Mouse (Mus musculus): ENCODE data around the gene Prn. TPM values are rescaled to one million over a fixed set of nuclear protein-coding genes. Genes with fewer than 3 reads are reported as not detected.

Gene Prn
- not detected in 2 replicates for polyA plus RNA-seq (2016; fragmentation: Nextera tagmentation; extraction: Ambion mirVana)

GRCm38 (mm10) chr2:131909683-131910572 lies at the start of gene Prn, which contains the start of gene Prnp:
Prn (plus strand) TSS chr2:131909957.
Prnp (plus strand) TSS chr2:131909928.
- Histone ChIP-seq H3K4me2 (replicated peaks) (peak within 1 kb of the TSS; percentile 74), H3K36me3 (no peaks in the 10 kb centered on the region), H3K9me3 (no peaks in the 10 kb centered on the region), H3K4me3 (peak within 1 kb of the TSS; percentile 73), H3K27ac (replicated peaks) (peak within 1 kb of the TSS; percentile 86), H3K27me3 (no peaks in the 10 kb centered on the region), H3K9ac (replicated peaks) (peak within 1 kb of the TSS; percentile 79), H3K4me1 (peaks cover 14% of the 10 kb centered on the region)
- WGBS: 4% methylated on average over 51 of the region's 52 CpGs
- ATAC-seq (ENCODE audit: low FRiP score, low read depth): peak; percentile 91

DNA sequence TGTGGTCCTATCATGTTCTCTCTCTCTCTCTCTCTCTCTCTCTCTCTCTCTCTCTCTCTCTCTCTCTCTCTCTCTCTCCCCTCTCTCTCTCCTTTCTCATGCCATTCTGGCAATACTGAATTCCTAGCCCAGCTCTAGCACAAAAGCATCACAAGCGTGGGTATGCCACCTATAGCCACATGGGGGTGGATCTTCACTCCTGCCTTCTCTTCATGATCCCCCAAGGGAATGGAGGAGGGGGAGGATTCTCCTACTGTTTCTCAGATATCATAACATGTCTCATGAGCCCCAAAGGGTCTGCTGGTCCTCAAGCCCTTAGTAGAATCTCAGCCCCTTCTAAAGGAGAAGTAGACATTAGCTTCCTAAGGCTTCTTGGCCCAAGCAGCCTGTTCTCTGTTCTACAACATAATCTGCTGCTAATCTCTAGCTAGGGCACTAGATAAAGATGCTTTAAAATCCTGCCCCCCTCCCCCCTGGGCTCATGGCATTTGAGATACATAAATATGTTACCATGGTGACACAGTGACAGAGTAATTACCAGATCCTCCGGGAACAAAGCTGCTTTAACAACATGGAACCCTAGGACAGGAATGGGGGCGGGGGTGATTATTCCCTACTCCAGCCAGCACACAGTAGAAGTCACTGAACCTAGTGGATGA lies 47.0 kb upstream of the Prn start:
- Histone ChIP-seq H3K9ac (replicated peaks) (no peak overlapping the region), H3K36me3 (no peaks in the 10 kb centered on the region), H3K4me3 (no peak overlapping the region), H3K27me3 (no peaks in the 10 kb centered on the region), H3K4me1 (peaks cover 20% of the 10 kb centered on the region), H3K4me2 (replicated peaks) (no peak overlapping the region), H3K9me3 (no peaks in the 10 kb centered on the region), H3K27ac (replicated peaks) (no peak overlapping the region; the same call in 1 of the 2 replicates)
- 50% methylated on average over 3 of the region's 3 CpGs for WGBS
- ATAC-seq (ENCODE audit: low FRiP score, low read depth): peak; percentile 75

GRCm38 (mm10) chr2:131863472-131863871 lies 46.3 kb upstream of the Prn start:
- Histone ChIP-seq H3K4me2 (replicated peaks) (no peak overlapping the region), H3K27ac (replicated peaks) (no peak overlapping the region), H3K36me3 (no peaks in the 10 kb centered on the region)

DNA sequence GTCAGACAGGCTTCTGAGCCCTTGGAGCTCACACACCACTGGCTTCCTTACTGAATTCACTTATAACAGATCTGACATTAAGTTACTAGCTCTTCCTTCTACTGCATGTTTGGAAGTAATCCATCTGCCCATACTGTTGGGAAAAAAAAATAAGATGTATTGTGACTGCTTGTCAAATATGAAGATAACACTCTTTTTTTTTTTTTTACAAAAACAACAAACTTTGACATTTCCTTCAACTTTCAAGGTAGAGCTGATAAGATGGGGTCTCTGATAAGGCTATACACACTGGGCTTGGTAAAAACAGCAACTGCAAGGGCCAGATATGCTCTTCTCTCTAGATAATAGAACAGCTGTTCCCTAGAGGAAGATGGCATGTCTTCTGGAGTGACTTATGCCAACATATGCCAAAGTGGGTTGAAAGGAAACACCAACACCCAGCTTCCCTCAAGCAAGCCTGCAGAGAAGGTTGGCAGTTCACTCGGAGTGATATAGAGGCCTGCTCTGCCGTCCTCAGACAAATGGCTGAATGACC lies 45.4 kb upstream of the Prn start:
- 94% methylated on average over 2 of the region's 2 CpGs for whole genome bisulfite sequencing
- Histone ChIP-seq H3K4me3 (no peak overlapping the region), H3K4me1 (peaks cover 20% of the 10 kb centered on the region), H3K4me2 (replicated peaks) (no peak overlapping the region), H3K27me3 (no peaks in the 10 kb centered on the region), H3K9ac (replicated peaks) (no peak overlapping the region), H3K9me3 (no peaks in the 10 kb centered on the region), H3K27ac (replicated peaks) (no peak overlapping the region), H3K36me3 (no peaks in the 10 kb centered on the region)
- ATAC-seq (ENCODE audit: low FRiP score, low read depth): no peak

More at GRCm38 (mm10) chr2:131863472-131863871, 46.3 kb upstream of the Prn start:
- no peak for ATAC-seq (ENCODE audit: low FRiP score, low read depth)
- peaks cover 20% of the 10 kb centered on the region for H3K4me1 ChIP-seq
- H3K9me3 ChIP-seq: no peaks in the 10 kb centered on the region
- H3K9ac ChIP-seq (replicated peaks): no peak overlapping the region
- 84% methylated on average over 3 of the region's 3 CpGs for WGBS
- no peak overlapping the region for H3K4me3 ChIP-seq
- no peaks in the 10 kb centered on the region for H3K27me3 ChIP-seq

DNA sequence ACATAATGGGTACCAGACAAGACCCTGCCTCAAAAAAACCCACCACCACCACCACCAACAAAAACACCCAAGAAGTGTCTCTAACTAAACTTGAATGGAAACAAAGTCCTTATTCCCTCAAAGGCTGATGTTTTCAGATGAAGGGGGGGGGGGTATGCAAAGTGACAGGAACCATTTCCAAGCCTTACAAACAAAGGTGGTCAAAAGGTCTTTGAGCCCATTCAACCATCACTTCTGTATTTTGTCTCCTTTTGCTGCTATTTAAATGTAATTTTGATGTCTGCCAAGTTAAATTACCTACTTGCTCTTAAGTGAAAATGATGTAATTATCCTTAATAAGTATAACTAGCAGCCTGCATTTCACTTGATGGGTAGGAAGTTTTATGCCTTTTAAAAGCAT lies 43.1 kb upstream of the Prn start:
- no peaks in the 10 kb centered on the region for H3K27me3 ChIP-seq
- no peak overlapping the region for H3K9ac ChIP-seq (replicated peaks)
- no peak overlapping the region for H3K4me2 ChIP-seq (replicated peaks)
- no peak overlapping the region for H3K27ac ChIP-seq (replicated peaks)
- no peaks in the 10 kb centered on the region for H3K9me3 ChIP-seq
- ATAC-seq (ENCODE audit: low FRiP score, low read depth): no peak
- peaks cover 20% of the 10 kb centered on the region for H3K4me1 ChIP-seq
- no peaks in the 10 kb centered on the region for H3K36me3 ChIP-seq
- no peak overlapping the region for H3K4me3 ChIP-seq

GRCm38 (mm10) chr2:131868983-131869382 lies 40.8 kb upstream of the Prn start:
- no peaks in the 10 kb centered on the region for H3K27me3 ChIP-seq
- WGBS: 88% methylated on average over 5 of the region's 5 CpGs
- no peak overlapping the region for H3K9ac ChIP-seq (replicated peaks)
- H3K27ac ChIP-seq (replicated peaks): no peak overlapping the region
- ATAC-seq (ENCODE audit: low FRiP score, low read depth): no peak
- H3K4me2 ChIP-seq (replicated peaks): no peak overlapping the region
- H3K4me3 ChIP-seq: no peak overlapping the region
- 0 out of 2 replicates have a peak, but pooled peaks cover 8% of the 10 kb centered on the region for H3K4me1 ChIP-seq
- H3K9me3 ChIP-seq: no peaks in the 10 kb centered on the region
- no peaks in the 10 kb centered on the region for H3K36me3 ChIP-seq

GRCm38 (mm10) chr2:131873376-131873775 lies 36.4 kb upstream of the Prn start:
- Histone ChIP-seq H3K27ac (replicated peaks) (no peak overlapping the region), H3K4me1 (no peaks in the 10 kb centered on the region), H3K27me3 (no peaks in the 10 kb centered on the region), H3K9me3 (no peaks in the 10 kb centered on the region), H3K4me2 (replicated peaks) (no peak overlapping the region), H3K36me3 (no peaks in the 10 kb centered on the region), H3K9ac (replicated peaks) (no peak overlapping the region), H3K4me3 (no peak overlapping the region)
- no peak for ATAC-seq (ENCODE audit: low FRiP score, low read depth)
- 65% methylated on average over 1 of the region's 1 CpGs for WGBS

- Histone ChIP-seq H3K36me3 (no peaks in the 10 kb centered on the region), H3K4me1 (0 out of 2 replicates have a peak, but pooled peaks cover under 1% of the 10 kb centered on the region), H3K4me3 (no peak overlapping the region), H3K9ac (replicated peaks) (no peak overlapping the region), H3K4me2 (replicated peaks) (no peak overlapping the region), H3K27me3 (no peaks in the 10 kb centered on the region), H3K27ac (replicated peaks) (no peak overlapping the region), H3K9me3 (no peaks in the 10 kb centered on the region)
- ATAC-seq (ENCODE audit: low FRiP score, low read depth): no peak
- WGBS: 94% methylated on average over 7 of the region's 7 CpGs
Measured at GRCm38 (mm10) chr2:131876551-131877265, 33.0 kb upstream of the Prn start.

DNA sequence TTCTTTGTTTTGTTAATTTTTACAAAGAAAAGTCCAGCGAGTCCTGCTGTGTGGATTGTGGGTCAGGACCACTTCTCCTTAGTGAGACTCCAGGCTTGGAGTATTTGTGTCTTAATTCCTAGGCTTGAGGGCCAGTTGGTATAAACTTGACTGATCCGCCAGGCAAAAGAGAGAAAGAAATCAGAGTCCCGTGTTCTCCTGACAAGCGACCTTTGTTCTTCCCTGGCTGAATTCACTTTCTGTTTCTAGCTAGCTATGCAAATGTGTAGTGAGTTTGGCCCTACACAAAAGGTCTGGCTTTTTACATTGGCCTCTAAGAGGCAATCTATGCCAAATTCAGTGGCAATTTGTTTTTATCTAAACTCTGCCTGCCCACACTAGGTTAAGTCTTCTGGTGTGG lies 28.0 kb upstream of the Prn start:
- H3K27ac ChIP-seq (replicated peaks): no peak overlapping the region
- H3K36me3 ChIP-seq: no peaks in the 10 kb centered on the region
- WGBS: 57% methylated on average over 4 of the region's 4 CpGs
- no peak overlapping the region for H3K4me2 ChIP-seq (replicated peaks)
- no peaks in the 10 kb centered on the region for H3K27me3 ChIP-seq
- ATAC-seq (ENCODE audit: low FRiP score, low read depth): no peak
- H3K9ac ChIP-seq (replicated peaks): no peak overlapping the region
- H3K9me3 ChIP-seq: no peaks in the 10 kb centered on the region
- peaks cover 14% of the 10 kb centered on the region for H3K4me1 ChIP-seq
- H3K4me3 ChIP-seq: no peak overlapping the region

GRCm38 (mm10) chr2:131883136-131883535 lies 26.6 kb upstream of the Prn start:
- Histone ChIP-seq H3K27ac (replicated peaks) (no peak overlapping the region), H3K9ac (replicated peaks) (no peak overlapping the region), H3K36me3 (no peaks in the 10 kb centered on the region), H3K4me2 (replicated peaks) (no peak overlapping the region), H3K9me3 (no peaks in the 10 kb centered on the region), H3K4me1 (peaks cover 14% of the 10 kb centered on the region), H3K4me3 (no peak overlapping the region), H3K27me3 (no peaks in the 10 kb centered on the region)
- no peak for ATAC-seq (ENCODE audit: low FRiP score, low read depth)
- WGBS: 68% methylated on average over 2 of the region's 2 CpGs

GRCm38 (mm10) chr2:131886503-131887160 lies 23.1 kb upstream of the Prn start:
- Histone ChIP-seq H3K36me3 (no peaks in the 10 kb centered on the region), H3K4me1 (peaks cover 24% of the 10 kb centered on the region), H3K9ac (replicated peaks) (no peak overlapping the region), H3K27me3 (no peaks in the 10 kb centered on the region), H3K4me2 (replicated peaks) (no peak overlapping the region), H3K9me3 (no peaks in the 10 kb centered on the region), H3K4me3 (no peak overlapping the region), H3K27ac (replicated peaks) (no peak overlapping the region)
- no peak for ATAC-seq (ENCODE audit: low FRiP score, low read depth)
- 93% methylated on average over 6 of the region's 6 CpGs for WGBS
